Mouse (Mus musculus) kidney, adult 18-20 months (tissue): ENCODE data around the gene Gm42906.

Experiments used
- DNase-seq: peaks from one replicate; pipeline ENCODE4 v3.0.0; 2021

Gene Gm42906

DNA sequence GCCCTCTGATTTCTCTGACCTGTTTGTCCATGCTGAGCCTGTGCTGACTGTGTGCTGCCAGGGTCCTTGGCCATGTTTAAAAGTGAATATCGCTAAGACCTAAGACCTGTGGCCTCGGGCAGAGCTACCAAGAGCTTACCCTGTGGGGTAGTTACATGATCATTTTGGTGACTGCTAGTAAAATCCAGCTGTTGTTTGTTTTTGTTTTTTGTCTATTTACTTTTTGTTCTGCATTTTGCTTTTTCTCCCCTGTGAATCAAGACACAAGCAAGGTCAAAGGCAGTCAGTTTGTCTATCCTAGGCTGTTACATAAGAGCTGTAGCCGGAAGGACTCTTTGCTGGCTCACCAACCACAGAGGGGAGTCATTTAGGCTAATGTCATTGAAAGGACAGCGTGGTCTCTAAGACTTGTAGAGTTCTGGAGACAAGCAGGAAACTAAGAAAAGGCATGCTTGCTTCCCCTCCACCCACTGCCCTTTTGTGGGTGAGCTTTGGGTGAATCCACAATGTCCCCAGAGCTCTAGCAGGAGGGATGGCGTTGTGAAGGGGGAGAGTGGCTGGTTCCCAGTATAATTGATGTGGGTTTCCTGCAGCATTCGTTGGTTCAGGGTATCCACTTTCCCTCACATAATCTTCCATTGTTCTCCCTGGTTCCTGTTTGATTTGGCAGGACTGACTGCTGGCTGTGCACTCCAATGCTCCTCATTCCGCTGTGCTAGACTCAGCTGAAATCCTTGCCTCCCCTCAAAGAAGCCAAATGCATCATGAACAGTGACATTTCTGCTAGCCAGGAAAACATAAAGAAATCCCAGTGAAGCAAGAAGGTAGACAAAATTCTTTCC, 33.9 kb downstream of the Gm42906 start:
- DNase-seq = no peak

DNA sequence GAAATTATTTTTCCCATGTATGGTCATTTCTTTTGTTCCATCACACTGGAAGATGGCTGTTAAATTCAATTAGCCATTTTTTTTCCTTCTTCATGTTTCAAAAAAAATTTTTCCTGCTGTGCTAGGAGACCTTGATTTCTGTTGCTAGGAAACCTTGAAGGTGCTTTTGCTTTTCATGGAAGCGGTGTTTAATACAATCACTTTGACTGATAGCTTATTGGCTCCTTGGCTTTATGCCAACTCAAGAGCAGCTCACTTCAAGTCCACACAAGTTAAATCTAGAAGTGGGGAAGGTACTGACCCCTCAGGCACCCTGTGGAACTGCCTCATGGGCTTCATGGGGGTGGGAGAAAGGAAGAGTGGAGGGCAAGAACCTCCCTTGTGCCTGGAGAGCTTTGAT, 38.1 kb downstream of the Gm42906 start:
- no peak for DNase-seq

- no peak for DNase-seq
Observed at GRCm38 (mm10) chr5:151379896-151380295, 48.1 kb downstream of the Gm42906 start.

DNA sequence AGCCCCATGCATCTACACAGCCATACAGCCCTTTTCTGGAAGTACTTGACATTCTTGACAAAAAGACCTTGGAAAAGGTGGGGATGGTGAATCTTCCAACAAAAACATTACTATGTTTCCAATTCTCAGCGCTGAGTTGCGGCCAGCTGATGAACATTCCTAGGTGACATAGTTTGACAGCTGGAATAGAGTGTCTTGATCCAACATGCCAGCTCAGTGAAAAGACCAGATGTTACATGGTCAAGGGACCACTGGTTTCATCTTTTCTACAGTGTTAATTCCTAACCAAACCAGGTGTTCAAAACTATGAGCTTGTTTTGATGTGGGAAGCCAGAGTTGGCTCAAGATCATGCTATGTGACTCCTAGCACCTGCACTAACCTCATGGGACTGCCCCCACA, 48.8 kb downstream of the Gm42906 start:
- no peak for DNase-seq

DNA sequence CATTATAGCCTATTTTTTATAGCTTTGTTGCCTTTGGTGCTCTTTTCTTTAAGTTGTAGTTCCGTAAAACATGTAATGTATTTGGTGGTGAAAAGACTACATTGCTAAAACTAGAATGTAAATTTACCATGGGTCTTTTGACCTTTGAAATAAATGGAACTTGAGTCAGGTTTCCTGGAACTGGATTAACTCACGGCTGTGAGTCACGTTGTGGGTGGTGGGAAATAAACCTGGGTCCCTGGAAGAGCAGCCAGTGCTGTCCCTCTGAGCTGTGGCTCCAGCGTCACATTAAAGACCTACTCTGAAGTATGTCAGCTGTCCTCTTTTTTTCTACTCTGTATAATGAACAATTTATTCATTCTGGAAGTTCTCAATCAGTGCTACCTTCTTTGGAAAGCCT, 51.0 kb downstream of the Gm42906 start:
- DNase-seq = no peak

DNA sequence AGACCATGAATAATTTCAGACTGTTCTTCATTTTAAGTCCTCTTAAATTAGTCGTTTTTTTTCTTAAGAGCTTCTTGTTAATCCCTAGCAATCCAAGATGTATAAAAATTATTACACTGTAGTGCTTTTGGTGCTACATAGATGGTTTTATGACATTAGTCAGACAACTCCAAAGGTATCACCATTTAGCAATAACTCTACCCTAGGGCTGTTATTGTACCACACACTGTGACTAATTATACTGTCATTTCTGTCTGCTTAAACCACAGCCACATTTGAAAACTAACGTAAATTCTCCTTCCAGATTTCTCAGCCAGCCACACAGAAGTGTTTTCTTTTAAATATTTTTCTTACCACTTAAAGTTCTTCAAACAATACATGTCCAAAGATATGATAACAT, 53.1 kb downstream of the Gm42906 start:
- no peak for DNase-seq

GRCm38 (mm10) chr5:151371130-151371529, 56.8 kb downstream of the Gm42906 start:
- no peak for DNase-seq

GRCm38 (mm10) chr5:151369306-151369721, 58.6 kb downstream of the Gm42906 start:
- peak; percentile 38 for DNase-seq

DNA sequence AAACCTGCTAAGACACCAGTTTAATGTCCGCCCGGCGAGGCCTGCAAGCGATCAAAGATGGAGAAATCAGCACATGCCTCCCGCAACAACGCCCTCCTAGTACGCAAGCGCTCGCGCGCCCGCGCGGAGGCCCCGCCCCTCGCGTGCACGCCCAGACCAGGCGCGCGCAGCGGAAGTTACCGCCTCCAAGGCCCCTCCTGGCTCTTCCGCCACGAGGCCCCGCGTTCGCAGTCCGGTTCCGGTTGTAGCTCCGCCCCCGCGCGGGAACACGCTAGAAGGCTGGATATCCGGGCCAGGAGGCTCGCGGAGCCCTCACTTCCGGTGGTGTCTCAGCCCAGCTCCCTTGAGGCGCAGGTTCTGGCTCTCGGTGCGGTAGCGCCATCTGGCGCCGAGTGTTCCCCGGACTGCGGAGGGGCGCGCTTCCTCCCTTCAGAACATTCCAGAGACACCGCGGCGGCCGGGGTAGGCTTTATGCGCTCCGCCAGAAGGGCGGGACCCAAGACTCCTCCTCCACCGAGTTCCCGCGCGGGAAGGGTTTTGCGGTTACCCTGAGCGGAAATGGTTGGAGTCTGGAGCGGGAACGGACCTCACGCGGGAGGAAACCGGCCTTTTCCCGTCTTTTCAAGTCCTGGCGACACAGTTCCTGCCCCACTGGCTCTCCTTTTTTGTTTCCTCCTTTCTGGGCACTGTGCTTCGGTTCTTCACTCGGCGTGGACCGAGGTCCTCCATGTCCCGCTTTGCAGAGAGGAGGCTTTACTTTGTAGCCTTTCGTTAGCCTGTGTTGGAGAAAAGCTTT, 59.4 kb downstream of the Gm42906 start:
- peak; percentile 100 for DNase-seq

- DNase-seq = no peak
Observed at GRCm38 (mm10) chr5:151367881-151368394, 60.0 kb downstream of the Gm42906 start.

- no peak for DNase-seq
Observed at GRCm38 (mm10) chr5:151367317-151367716, 60.6 kb downstream of the Gm42906 start.

GRCm38 (mm10) chr5:151363343-151364000, 64.5 kb downstream of the Gm42906 start:
- no peak for DNase-seq

GRCm38 (mm10) chr5:151349616-151350015, 78.3 kb downstream of the Gm42906 start:
- no peak for DNase-seq

GRCm38 (mm10) chr5:151348418-151348817, 79.5 kb downstream of the Gm42906 start:
- no peak for DNase-seq

- DNase-seq = peak; percentile 25
Observed at GRCm38 (mm10) chr5:151346626-151347025, 81.3 kb downstream of the Gm42906 start.

DNA sequence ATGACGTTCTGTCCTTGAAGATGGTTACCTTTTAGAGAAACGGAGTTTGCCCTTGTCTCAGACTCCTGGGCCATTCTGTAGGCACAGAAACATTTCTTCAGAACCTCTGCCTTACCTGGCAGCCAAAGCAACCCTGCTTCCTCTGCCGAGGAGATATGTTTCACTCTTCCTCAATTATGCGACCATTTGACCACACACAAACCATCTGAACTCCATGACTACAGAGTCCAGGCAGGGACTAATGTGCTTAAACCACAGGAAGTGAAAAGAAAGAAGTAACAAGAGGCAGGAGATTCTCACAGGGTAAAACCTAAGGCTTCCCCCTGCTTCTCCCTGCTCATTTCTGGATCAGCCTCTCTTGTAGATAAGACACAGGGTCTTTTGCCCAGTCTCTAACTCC, 83.2 kb downstream of the Gm42906 start:
- no peak for DNase-seq

DNA sequence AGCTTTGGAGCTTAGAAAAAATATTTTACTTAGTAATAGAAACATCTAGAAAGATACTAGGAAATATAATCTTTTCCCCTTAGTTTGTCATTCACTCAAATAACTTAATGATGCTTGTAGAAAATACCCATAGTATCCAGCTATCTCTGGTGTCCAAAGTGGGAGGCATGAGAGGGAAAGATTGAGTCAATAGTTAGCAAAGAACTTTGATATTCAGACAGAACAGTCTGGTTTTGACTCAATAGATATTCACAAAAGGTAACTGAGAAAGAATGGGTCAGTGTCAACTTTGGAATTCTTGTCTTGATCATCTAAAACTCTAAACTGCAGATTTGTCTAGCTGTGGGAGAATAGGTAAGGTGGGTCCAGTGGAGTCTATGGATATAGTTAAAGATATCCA, 94.3 kb downstream of the Gm42906 start:
- DNase-seq = no peak

GRCm38 (mm10) chr5:151333191-151333594, 94.8 kb downstream of the Gm42906 start:
- no peak for DNase-seq

DNA sequence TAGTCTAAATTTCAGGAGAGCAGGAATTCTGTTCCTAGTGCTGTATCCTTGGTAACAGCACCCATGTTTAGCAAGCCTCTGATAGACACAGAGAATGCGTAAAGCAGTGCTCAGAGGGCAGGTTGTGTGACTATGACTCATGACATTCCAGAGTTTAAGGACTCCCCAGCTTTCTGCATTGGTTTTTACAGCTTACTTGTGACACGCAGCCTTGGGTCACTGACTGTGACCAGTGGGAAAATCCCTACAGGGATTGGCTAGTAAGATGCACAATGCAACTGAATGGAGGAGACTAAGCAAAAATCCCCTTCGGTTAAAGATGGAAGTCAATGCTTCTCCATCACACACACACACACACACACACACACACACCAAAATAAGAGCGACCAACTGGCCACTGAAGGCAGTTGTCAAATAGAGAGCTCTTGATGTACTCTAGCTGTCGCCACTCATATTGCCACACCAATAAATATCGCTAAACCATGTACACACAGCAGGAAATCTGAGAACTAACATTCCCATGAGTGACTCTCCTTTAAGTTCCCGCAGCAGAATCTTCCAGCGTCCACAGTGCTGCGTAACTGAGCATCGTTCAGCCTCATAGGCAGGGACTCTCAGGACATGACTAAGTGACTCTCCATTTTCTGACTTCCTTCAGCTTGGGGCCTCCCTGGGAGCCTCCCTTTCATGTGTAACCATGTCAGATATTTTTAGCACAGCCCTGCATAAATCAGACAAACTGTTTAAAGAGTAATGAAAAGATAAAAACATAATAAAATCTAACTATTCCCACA, 112.0 kb downstream of the Gm42906 start:
- DNase-seq = no peak

DNA sequence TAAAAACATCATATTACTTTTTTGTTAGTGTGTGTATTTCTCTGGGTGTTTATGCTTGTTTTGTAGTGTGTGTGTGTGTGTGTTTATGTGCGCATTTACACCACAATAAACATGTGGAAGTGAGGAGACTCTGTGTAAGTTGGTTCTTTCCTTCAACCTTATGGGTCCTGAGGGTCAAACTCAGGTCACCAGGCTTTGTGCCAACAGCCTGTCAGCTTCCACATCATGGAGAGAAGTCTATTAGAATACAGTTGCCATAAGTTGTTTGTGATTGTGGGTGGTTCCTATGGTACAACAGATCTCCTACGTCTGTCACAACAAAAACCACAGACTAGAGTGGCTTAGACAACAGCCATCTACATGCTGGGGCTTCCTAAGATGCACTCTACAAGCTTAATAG, 127.7 kb downstream of the Gm42906 start:
- DNase-seq = no peak

GRCm38 (mm10) chr5:151299576-151299975, 128.4 kb downstream of the Gm42906 start:
- peak; percentile 9 for DNase-seq

DNA sequence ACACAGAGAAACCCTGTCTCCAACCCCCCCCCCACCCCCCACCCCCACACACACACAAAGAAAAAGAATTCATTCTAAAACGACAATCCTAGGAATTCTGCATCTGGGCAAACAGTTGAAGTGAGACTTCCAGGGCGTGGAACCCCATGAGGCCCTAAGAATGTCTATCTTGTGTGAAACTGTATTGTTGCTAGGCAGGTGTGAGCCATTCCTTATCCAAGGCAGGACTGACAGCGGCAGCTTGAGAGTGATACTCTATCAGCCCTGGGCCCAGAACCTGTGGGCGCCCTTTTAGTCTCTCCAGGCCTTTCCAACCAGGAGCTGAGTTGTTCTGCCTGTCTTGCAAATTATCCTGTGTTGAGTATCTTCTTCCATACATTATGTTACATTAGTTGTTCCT, 129.6 kb downstream of the Gm42906 start:
- DNase-seq = no peak
